Mouse (Mus musculus) kidney, embryonic 15.5 days (tissue): ENCODE results near the gene Gm5089. TPM values are rescaled to one million over a fixed set of nuclear protein-coding genes. Genes with fewer than 3 reads are reported as not detected.

Source experiments
- ATAC-seq: fragments of 200-750 bp; cut with Nextera tagmentation; replicated peaks from 2 replicates; pipeline ENCODE4 v1.8.0; 2017; ENCODE audit warnings: moderate TSS enrichment; ENCODE audit not compliant: low FRiP score
- H3K27ac ChIP-seq: fragments of 300-500 bp; sonication (generic); 2 replicates; pipeline ENCODE4 v1.5.1; 2015; ENCODE audit warnings: mild to moderate bottlenecking, inconsistent platforms
- H3K27me3 ChIP-seq: fragments of 300-500 bp; sonication (generic); 2 replicates; pipeline ENCODE4 v1.6.1; 2015; ENCODE audit warnings: inconsistent platforms
- H3K36me3 ChIP-seq: fragments of 300-500 bp; sonication (generic); 2 replicates; pipeline ENCODE4 v1.6.1; 2015; ENCODE audit warnings: inconsistent platforms
- H3K4me1 ChIP-seq: fragments of 300-500 bp; sonication (generic); 2 replicates; pipeline ENCODE4 v1.6.1; 2015; ENCODE audit warnings: inconsistent platforms
- H3K4me2 ChIP-seq: fragments of 300-500 bp; sonication (generic); 2 replicates; pipeline ENCODE4 v1.6.1; 2015; ENCODE audit warnings: moderate library complexity, mild to moderate bottlenecking, inconsistent platforms
- H3K4me3 ChIP-seq: fragments of 300-500 bp; sonication (generic); replicated peaks from 2 replicates; pipeline ENCODE4 v1.5.1; 2015; ENCODE audit warnings: mild to moderate bottlenecking, inconsistent platforms
- H3K9ac ChIP-seq: fragments of 300-500 bp; sonication (generic); 2 replicates; pipeline ENCODE4 v1.6.1; 2015; ENCODE audit warnings: mild to moderate bottlenecking, inconsistent platforms
- H3K9me3 ChIP-seq: fragments of 300-500 bp; sonication (generic); replicated peaks from 2 replicates; pipeline ENCODE4 v1.6.1; 2016; ENCODE audit warnings: inconsistent platforms
- WGBS: fragments of 180-500 bp; shearing (Covaris S2); methylation state at CpG from one replicate; pipeline ENCODE4 v1.1.7; 2015; ENCODE audit warnings: mixed read lengths; 5-methylcytosine and 5-hydroxymethylcytosine counted together
- polyA plus RNA-seq: library from polyadenylated mRNA; unstranded; fragments of >200 nt; fragmentation: Nextera tagmentation; extraction: Ambion mirVana; gene quantifications from 2 replicates; pipeline ENCODE4 v1.2.1, GENCODE M21; 2015

Gene Gm5089
- polyA plus RNA-seq, 1 experiment from 2014 or later, result 0.10 TPM

- peak overlapping the region; percentile 77 for H3K4me2 ChIP-seq
- no peak overlapping the region for H3K9ac ChIP-seq
- no peaks in the 10 kb centered on the region for H3K9me3 ChIP-seq
- whole genome bisulfite sequencing, result 0% methylated on average over 59 of the region's 65 CpGs
- peaks cover 98% of the 10 kb centered on the region for H3K27me3 ChIP-seq
- H3K27ac ChIP-seq, result no peak overlapping the region
- peak; percentile 52 for ATAC-seq
- H3K4me1 ChIP-seq, result peaks cover 32% of the 10 kb centered on the region
- H3K36me3 ChIP-seq, result no peaks in the 10 kb centered on the region
- H3K4me3 ChIP-seq, result peak overlapping the region; percentile 44
Observed at GRCm38 (mm10) chr14:122475557-122476040, 24.7 kb upstream of the Gm5089 start.

- H3K4me3 ChIP-seq, result peak within 1 kb of the TSS; percentile 44
- no peaks in the 10 kb centered on the region for H3K9me3 ChIP-seq
- peaks cover 32% of the 10 kb centered on the region for H3K4me1 ChIP-seq
- H3K36me3 ChIP-seq, result no peaks in the 10 kb centered on the region
- H3K4me2 ChIP-seq, result peak within 1 kb of the TSS; percentile 77
- peak; percentile 68 for ATAC-seq
- no peak within 1 kb of the TSS for H3K27ac ChIP-seq
- under 1% methylated on average over 50 of the region's 73 CpGs for WGBS
- H3K9ac ChIP-seq, result no peak within 1 kb of the TSS
- H3K27me3 ChIP-seq, result peaks cover 98% of the 10 kb centered on the region
Observed at GRCm38 (mm10) chr14:122474891-122475556, 24.1 kb upstream of the Gm5089 start, which contains the start of gene Zic2. Gene Zic2, plus strand, starts transcription at chr14:122475435.

GRCm38 (mm10) chr14:122474041-122474890, 23.4 kb upstream of the Gm5089 start:
- no peak overlapping the region for H3K9ac ChIP-seq
- ATAC-seq, result peak; percentile 58

GRCm38 (mm10) chr14:122473211-122473751, 22.4 kb upstream of the Gm5089 start:
- Histone ChIP-seq H3K4me3 (no peak overlapping the region), H3K36me3 (no peaks in the 10 kb centered on the region), H3K27ac (no peak overlapping the region), H3K27me3 (peaks cover 100% of the 10 kb centered on the region), H3K9ac (no peak overlapping the region), H3K4me2 (no peak overlapping the region), H3K9me3 (no peaks in the 10 kb centered on the region), H3K4me1 (peaks cover 29% of the 10 kb centered on the region)
- no peak for ATAC-seq
- under 1% methylated on average over 17 of the region's 17 CpGs for WGBS

More at GRCm38 (mm10) chr14:122474041-122474890, 23.4 kb upstream of the Gm5089 start:
- H3K27ac ChIP-seq, result no peak overlapping the region
- H3K27me3 ChIP-seq, result peaks cover 99% of the 10 kb centered on the region
- H3K9me3 ChIP-seq, result no peaks in the 10 kb centered on the region
- H3K36me3 ChIP-seq, result no peaks in the 10 kb centered on the region
- peaks cover 32% of the 10 kb centered on the region for H3K4me1 ChIP-seq
- under 1% methylated on average over 57 of the region's 57 CpGs for WGBS
- H3K4me3 ChIP-seq, result peak overlapping the region; percentile 44
- peak overlapping the region; percentile 77 for H3K4me2 ChIP-seq

- H3K9me3 ChIP-seq, result no peaks in the 10 kb centered on the region
- H3K4me1 ChIP-seq, result peaks cover 29% of the 10 kb centered on the region
- no peak for ATAC-seq
- WGBS, result under 1% methylated on average over 5 of the region's 5 CpGs
- no peak overlapping the region for H3K4me2 ChIP-seq
- peaks cover 100% of the 10 kb centered on the region for H3K27me3 ChIP-seq
- H3K4me3 ChIP-seq, result no peak overlapping the region
- H3K9ac ChIP-seq, result no peak overlapping the region
- no peaks in the 10 kb centered on the region for H3K36me3 ChIP-seq
- H3K27ac ChIP-seq, result no peak overlapping the region
Observed at GRCm38 (mm10) chr14:122472647-122473046, 21.7 kb upstream of the Gm5089 start.

GRCm38 (mm10) chr14:122472161-122472560, 21.2 kb upstream of the Gm5089 start:
- no peak for ATAC-seq
- Histone ChIP-seq H3K27me3 (peaks cover 100% of the 10 kb centered on the region), H3K4me1 (peaks cover 29% of the 10 kb centered on the region), H3K27ac (no peak overlapping the region), H3K9me3 (no peaks in the 10 kb centered on the region), H3K36me3 (no peaks in the 10 kb centered on the region), H3K9ac (no peak overlapping the region), H3K4me3 (no peak overlapping the region), H3K4me2 (no peak overlapping the region)
- WGBS, result under 1% methylated on average over 13 of the region's 13 CpGs

- no peak overlapping the region for H3K4me3 ChIP-seq
- H3K4me1 ChIP-seq, result peaks cover 28% of the 10 kb centered on the region
- 9% methylated on average over 31 of the region's 31 CpGs for WGBS
- no peak overlapping the region for H3K4me2 ChIP-seq
- peaks cover 100% of the 10 kb centered on the region for H3K27me3 ChIP-seq
- H3K9me3 ChIP-seq, result no peaks in the 10 kb centered on the region
- no peak overlapping the region for H3K27ac ChIP-seq
- ATAC-seq, result no peak
- no peak overlapping the region for H3K9ac ChIP-seq
- no peaks in the 10 kb centered on the region for H3K36me3 ChIP-seq
Observed at GRCm38 (mm10) chr14:122471449-122472085, 20.7 kb upstream of the Gm5089 start.

- H3K4me3 ChIP-seq, result no peak overlapping the region
- no peak overlapping the region for H3K9ac ChIP-seq
- peaks cover 19% of the 10 kb centered on the region for H3K4me1 ChIP-seq
- no peak overlapping the region for H3K4me2 ChIP-seq
- H3K36me3 ChIP-seq, result no peaks in the 10 kb centered on the region
- WGBS, result 1% methylated on average over 28 of the region's 28 CpGs
- H3K27ac ChIP-seq, result no peak overlapping the region
- no peaks in the 10 kb centered on the region for H3K9me3 ChIP-seq
- H3K27me3 ChIP-seq, result peaks cover 100% of the 10 kb centered on the region
- no peak for ATAC-seq
Observed at GRCm38 (mm10) chr14:122468971-122469755, 18.2 kb upstream of the Gm5089 start.

- H3K4me2 ChIP-seq, result no peak overlapping the region
- H3K36me3 ChIP-seq, result no peaks in the 10 kb centered on the region
- no peak overlapping the region for H3K4me3 ChIP-seq
- no peak overlapping the region for H3K9ac ChIP-seq
- no peaks in the 10 kb centered on the region for H3K9me3 ChIP-seq
- peaks cover 25% of the 10 kb centered on the region for H3K4me1 ChIP-seq
- no peak for ATAC-seq
- no peak overlapping the region for H3K27ac ChIP-seq
- H3K27me3 ChIP-seq, result peaks cover 100% of the 10 kb centered on the region
- 3% methylated on average over 23 of the region's 23 CpGs for WGBS
Observed at GRCm38 (mm10) chr14:122467926-122468841, 17.3 kb upstream of the Gm5089 start.

GRCm38 (mm10) chr14:122466756-122467362, 15.9 kb upstream of the Gm5089 start:
- Histone ChIP-seq H3K27ac (no peak overlapping the region), H3K27me3 (peaks cover 100% of the 10 kb centered on the region), H3K9ac (no peak overlapping the region), H3K4me2 (no peak overlapping the region), H3K4me1 (peaks cover 28% of the 10 kb centered on the region), H3K36me3 (no peaks in the 10 kb centered on the region), H3K9me3 (no peaks in the 10 kb centered on the region), H3K4me3 (no peak overlapping the region)
- WGBS, result 41% methylated on average over 7 of the region's 7 CpGs
- no peak for ATAC-seq
